Mouse (Mus musculus): ENCODE results near the gene Trim17. TPM values are rescaled to one million over a fixed set of nuclear protein-coding genes. Genes with fewer than 3 reads are reported as not detected.

The Trim17 gene
- polyA plus RNA-seq, 1 experiment from 2014 or later, result 0.73 TPM

- Histone ChIP-seq H3K4me2 (replicated peaks; ENCODE audit: low read depth, low read length) (peak within 1 kb of the TSS; percentile 82), H3K36me3 (ENCODE audit: control insufficient read depth, insufficient read depth, low read length) (peaks cover 4% of the 10 kb centered on the region; the same call in 1 of the 2 replicates), H3K9ac (ENCODE audit: low read depth, low read length) (peak within 1 kb of the TSS; percentile 96), H3K9me3 (ENCODE audit: control insufficient read depth, low read length) (no peaks in the 10 kb centered on the region), H3K4me3 (ENCODE audit: low read depth, low read length) (peak within 1 kb of the TSS; percentile 95), H3K27me3 (ENCODE audit: control insufficient read depth, insufficient read depth, low read length) (no peaks in the 10 kb centered on the region), H3K27ac (ENCODE audit: low read depth, low read length) (peak within 1 kb of the TSS; percentile 88), H3K4me1 (replicated peaks; ENCODE audit: control insufficient read depth, insufficient read depth, low read length) (0 out of 2 replicates have a peak, but pooled peaks cover 3% of the 10 kb centered on the region)
- under 1% methylated on average over 42 of the region's 95 CpGs for WGBS
- peak; percentile 96 for DNase-seq (ENCODE audit: low spot score)
- peak; percentile 97 for ATAC-seq (ENCODE audit: low FRiP score)
Observed at GRCm38 (mm10) chr11:58938322-58939087, 16.0 kb upstream of the Trim17 start, which contains the start of gene Rnf187. Gene Rnf187, minus strand, starts transcription at chr11:58938916.

GRCm38 (mm10) chr11:58939088-58939439 lies 15.4 kb upstream of the Trim17 start:
- Histone ChIP-seq H3K9me3 (ENCODE audit: control insufficient read depth, low read length) (no peaks in the 10 kb centered on the region), H3K4me1 (replicated peaks; ENCODE audit: control insufficient read depth, insufficient read depth, low read length) (0 out of 2 replicates have a peak, but pooled peaks cover 3% of the 10 kb centered on the region), H3K4me2 (replicated peaks; ENCODE audit: low read depth, low read length) (peak overlapping the region; percentile 82), H3K9ac (ENCODE audit: low read depth, low read length) (peak overlapping the region; percentile 96; the same call in 1 of the 2 replicates), H3K27me3 (ENCODE audit: control insufficient read depth, insufficient read depth, low read length) (no peaks in the 10 kb centered on the region), H3K27ac (ENCODE audit: low read depth, low read length) (peak overlapping the region; percentile 75), H3K4me3 (ENCODE audit: low read depth, low read length) (peak overlapping the region; percentile 95), H3K36me3 (ENCODE audit: control insufficient read depth, insufficient read depth, low read length) (0 out of 2 replicates have a peak, but pooled peaks cover 3% of the 10 kb centered on the region)
- DNase-seq (ENCODE audit: low spot score) (no peak), ATAC-seq (ENCODE audit: low FRiP score) (no peak)
- WGBS, result 20% methylated on average over 6 of the region's 6 CpGs

DNA sequence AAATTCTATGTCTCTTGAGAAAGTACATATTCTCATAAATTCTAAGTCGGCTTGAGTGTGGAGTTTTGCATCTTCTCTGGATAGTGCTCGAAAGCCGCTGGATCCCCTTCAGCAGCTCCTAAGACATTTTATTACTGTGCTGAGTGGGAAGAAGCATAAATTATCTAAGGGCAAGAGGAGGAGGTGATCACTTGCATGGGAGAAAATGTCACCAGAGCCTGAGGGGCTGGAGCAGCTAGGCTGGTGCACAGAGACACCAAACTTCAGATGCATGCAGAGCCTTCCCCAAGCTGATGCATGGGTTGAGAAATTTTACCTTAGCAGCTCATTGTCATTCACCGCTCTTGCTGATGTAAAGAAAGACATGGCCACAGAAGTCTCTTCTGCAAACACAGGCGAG lies 10.3 kb upstream of the Trim17 start:
- Histone ChIP-seq H3K4me1 (replicated peaks; ENCODE audit: control insufficient read depth, insufficient read depth, low read length) (no peaks in the 10 kb centered on the region), H3K27ac (ENCODE audit: low read depth, low read length) (no peak overlapping the region), H3K4me3 (ENCODE audit: low read depth, low read length) (no peak overlapping the region), H3K36me3 (ENCODE audit: control insufficient read depth, insufficient read depth, low read length) (no peaks in the 10 kb centered on the region), H3K4me2 (replicated peaks; ENCODE audit: low read depth, low read length) (no peak overlapping the region), H3K9me3 (ENCODE audit: control insufficient read depth, low read length) (no peaks in the 10 kb centered on the region), H3K9ac (ENCODE audit: low read depth, low read length) (no peak overlapping the region), H3K27me3 (ENCODE audit: control insufficient read depth, insufficient read depth, low read length) (no peaks in the 10 kb centered on the region)
- DNase-seq (ENCODE audit: low spot score), result no peak
- no peak for ATAC-seq (ENCODE audit: low FRiP score)
- 80% methylated on average over 5 of the region's 5 CpGs for WGBS

GRCm38 (mm10) chr11:58947306-58947705 lies 7.2 kb upstream of the Trim17 start:
- H3K36me3 ChIP-seq (ENCODE audit: control insufficient read depth, insufficient read depth, low read length), result no peaks in the 10 kb centered on the region
- H3K4me1 ChIP-seq (replicated peaks; ENCODE audit: control insufficient read depth, insufficient read depth, low read length), result no peaks in the 10 kb centered on the region
- H3K27ac ChIP-seq (ENCODE audit: low read depth, low read length), result peak overlapping the region; percentile 97; the same call in 1 of the 2 replicates
- H3K4me3 ChIP-seq (ENCODE audit: low read depth, low read length), result no peak overlapping the region
- WGBS, result 81% methylated on average over 3 of the region's 3 CpGs
- no peak overlapping the region for H3K4me2 ChIP-seq (replicated peaks; ENCODE audit: low read depth, low read length)
- no peak for ATAC-seq (ENCODE audit: low FRiP score)
- no peaks in the 10 kb centered on the region for H3K9me3 ChIP-seq (ENCODE audit: control insufficient read depth, low read length)
- no peak for DNase-seq (ENCODE audit: low spot score)
- no peaks in the 10 kb centered on the region for H3K27me3 ChIP-seq (ENCODE audit: control insufficient read depth, insufficient read depth, low read length)
- H3K9ac ChIP-seq (ENCODE audit: low read depth, low read length), result no peak overlapping the region; the same call in 1 of the 2 replicates

- peak; percentile 66 for DNase-seq (ENCODE audit: low spot score)
- 20% methylated on average over 23 of the region's 23 CpGs for WGBS
- H3K36me3 ChIP-seq (ENCODE audit: control insufficient read depth, insufficient read depth, low read length), result no peaks in the 10 kb centered on the region
- H3K9ac ChIP-seq (ENCODE audit: low read depth, low read length), result peak overlapping the region; percentile 74
- no peaks in the 10 kb centered on the region for H3K27me3 ChIP-seq (ENCODE audit: control insufficient read depth, insufficient read depth, low read length)
- H3K9me3 ChIP-seq (ENCODE audit: control insufficient read depth, low read length), result no peaks in the 10 kb centered on the region
- H3K4me2 ChIP-seq (replicated peaks; ENCODE audit: low read depth, low read length), result peak overlapping the region; percentile 68
- no peaks in the 10 kb centered on the region for H3K4me1 ChIP-seq (replicated peaks; ENCODE audit: control insufficient read depth, insufficient read depth, low read length)
- peak overlapping the region; percentile 97 for H3K27ac ChIP-seq (ENCODE audit: low read depth, low read length)
- peak; percentile 57; the same call in 1 of the 2 replicates for ATAC-seq (ENCODE audit: low FRiP score)
- peak overlapping the region; percentile 55 for H3K4me3 ChIP-seq (ENCODE audit: low read depth, low read length)
Observed at GRCm38 (mm10) chr11:58947798-58948528, 6.5 kb upstream of the Trim17 start.

DNA sequence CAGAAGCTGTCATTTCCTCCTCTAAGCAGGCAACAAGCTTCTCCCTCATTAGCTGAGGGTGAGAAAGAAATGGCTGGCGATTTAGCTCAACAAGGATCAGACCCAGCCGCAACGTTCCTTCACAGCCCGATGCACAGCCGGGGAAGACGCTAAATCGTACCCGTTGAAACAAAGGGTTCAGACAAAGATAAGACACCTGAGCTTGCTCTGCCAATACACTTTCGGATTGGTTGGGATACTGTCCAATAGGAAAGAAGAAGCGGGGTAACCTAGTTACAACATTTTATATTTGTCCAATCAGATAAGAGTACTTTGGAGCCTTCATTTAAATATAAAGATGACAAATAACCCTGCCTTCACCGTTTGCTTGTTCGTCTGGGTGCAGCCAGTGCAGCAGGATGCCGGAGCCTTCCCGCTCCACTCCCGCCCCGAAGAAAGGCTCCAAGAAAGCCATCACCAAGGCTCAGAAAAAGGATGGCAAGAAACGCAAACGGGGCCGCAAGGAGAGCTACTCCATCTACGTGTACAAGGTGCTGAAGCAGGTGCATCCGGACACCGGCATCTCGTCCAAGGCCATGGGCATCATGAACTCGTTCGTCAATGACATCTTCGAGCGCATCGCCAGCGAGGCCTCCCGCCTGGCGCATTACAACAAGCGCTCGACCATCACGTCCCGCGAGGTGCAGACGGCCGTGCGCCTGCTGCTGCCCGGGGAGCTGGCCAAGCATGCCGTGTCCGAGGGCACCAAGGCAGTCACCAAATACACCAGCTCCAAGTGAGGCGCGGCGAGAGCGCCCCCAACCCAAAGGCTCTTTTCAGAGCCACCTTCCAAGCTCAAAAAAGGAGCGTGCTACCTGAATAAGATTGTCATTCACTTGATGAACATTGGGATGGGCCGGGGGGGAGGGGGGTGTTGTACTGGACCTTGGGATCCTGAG lies 5.7 kb upstream of the Trim17 start, which contains the start of gene Hist3h2ba:
TSS of gene Hist3h2ba (plus strand) at position 379 of the 938 bp plus-strand sequence.
- ATAC-seq (ENCODE audit: low FRiP score), result peak; percentile 93
- H3K27ac ChIP-seq (ENCODE audit: low read depth, low read length), result peak within 1 kb of the TSS; percentile 97
- peak within 1 kb of the TSS; percentile 93 for H3K9ac ChIP-seq (ENCODE audit: low read depth, low read length)
- H3K4me2 ChIP-seq (replicated peaks; ENCODE audit: low read depth, low read length), result peak within 1 kb of the TSS; percentile 68
- WGBS, result under 1% methylated on average over 48 of the region's 48 CpGs
- H3K4me1 ChIP-seq (replicated peaks; ENCODE audit: control insufficient read depth, insufficient read depth, low read length), result no peaks in the 10 kb centered on the region
- peak; percentile 83 for DNase-seq (ENCODE audit: low spot score)
- H3K36me3 ChIP-seq (ENCODE audit: control insufficient read depth, insufficient read depth, low read length), result no peaks in the 10 kb centered on the region
- no peaks in the 10 kb centered on the region for H3K9me3 ChIP-seq (ENCODE audit: control insufficient read depth, low read length)
- peak within 1 kb of the TSS; percentile 55 for H3K4me3 ChIP-seq (ENCODE audit: low read depth, low read length)
- no peaks in the 10 kb centered on the region for H3K27me3 ChIP-seq (ENCODE audit: control insufficient read depth, insufficient read depth, low read length)

- H3K36me3 ChIP-seq (ENCODE audit: control insufficient read depth, insufficient read depth, low read length), result no peaks in the 10 kb centered on the region
- no peaks in the 10 kb centered on the region for H3K27me3 ChIP-seq (ENCODE audit: control insufficient read depth, insufficient read depth, low read length)
- DNase-seq (ENCODE audit: low spot score) (peak; percentile 81), ATAC-seq (ENCODE audit: low FRiP score) (peak; percentile 18; the same call in 1 of the 2 replicates)
- peak overlapping the region; percentile 93 for H3K9ac ChIP-seq (ENCODE audit: low read depth, low read length)
- peak overlapping the region; percentile 97 for H3K27ac ChIP-seq (ENCODE audit: low read depth, low read length)
- H3K4me1 ChIP-seq (replicated peaks; ENCODE audit: control insufficient read depth, insufficient read depth, low read length), result no peaks in the 10 kb centered on the region
- 6% methylated on average over 20 of the region's 20 CpGs for WGBS
- H3K4me3 ChIP-seq (ENCODE audit: low read depth, low read length), result peak overlapping the region; percentile 55
- H3K9me3 ChIP-seq (ENCODE audit: control insufficient read depth, low read length), result no peaks in the 10 kb centered on the region
- peak overlapping the region; percentile 62 for H3K4me2 ChIP-seq (replicated peaks; ENCODE audit: low read depth, low read length)
Observed at GRCm38 (mm10) chr11:58949480-58950431, 4.7 kb upstream of the Trim17 start.

Measured in hindbrain, embryonic 11.5 days (tissue).